Mouse (Mus musculus) embryo, embryonic 11.5 days (tissue): ENCODE data around the gene 1700092M07Rik.

Experiments
- DNase-seq: peaks from one replicate; pipeline ENCODE4 v3.0.0-alpha.2; 2012; ENCODE audit warnings: low read depth, low spot score

Gene 1700092M07Rik

GRCm38 (mm10) chr19:8740603-8741002 lies at the start of gene 1700092M07Rik:
Gene 1700092M07Rik (plus strand): TSS chr19:8740718.
- no peak for DNase-seq

- DNase-seq = no peak
Observed at GRCm38 (mm10) chr19:8691871-8692539, 48.5 kb upstream of the 1700092M07Rik start.

GRCm38 (mm10) chr19:8692740-8693139 lies 47.8 kb upstream of the 1700092M07Rik start:
- no peak for DNase-seq

- DNase-seq = no peak
Observed at GRCm38 (mm10) chr19:8695330-8695729, 45.2 kb upstream of the 1700092M07Rik start.

GRCm38 (mm10) chr19:8699652-8700051 lies 40.9 kb upstream of the 1700092M07Rik start:
- DNase-seq = no peak

GRCm38 (mm10) chr19:8702458-8702857 lies 38.1 kb upstream of the 1700092M07Rik start:
- DNase-seq = no peak

- no peak for DNase-seq
Observed at GRCm38 (mm10) chr19:8703571-8703970, 36.9 kb upstream of the 1700092M07Rik start.

GRCm38 (mm10) chr19:8705026-8705708 lies 35.4 kb upstream of the 1700092M07Rik start:
- no peak for DNase-seq

- no peak for DNase-seq
Observed at GRCm38 (mm10) chr19:8706132-8706667, 34.3 kb upstream of the 1700092M07Rik start.

GRCm38 (mm10) chr19:8706930-8707329 lies 33.6 kb upstream of the 1700092M07Rik start:
- no peak for DNase-seq

- no peak for DNase-seq
Observed at GRCm38 (mm10) chr19:8708954-8709353, 31.6 kb upstream of the 1700092M07Rik start.

- no peak for DNase-seq
Observed at GRCm38 (mm10) chr19:8710057-8710456, 30.5 kb upstream of the 1700092M07Rik start.

GRCm38 (mm10) chr19:8711506-8711905 lies 29.0 kb upstream of the 1700092M07Rik start:
- DNase-seq = no peak

GRCm38 (mm10) chr19:8711949-8712869 lies 28.3 kb upstream of the 1700092M07Rik start:
- DNase-seq = no peak

- DNase-seq = peak; percentile 72
Observed at GRCm38 (mm10) chr19:8712870-8713305, 27.6 kb upstream of the 1700092M07Rik start.

GRCm38 (mm10) chr19:8713306-8713996 lies 27.1 kb upstream of the 1700092M07Rik start:
- DNase-seq = peak; percentile 85

- DNase-seq = no peak
Observed at GRCm38 (mm10) chr19:8713997-8714652, 26.4 kb upstream of the 1700092M07Rik start.

GRCm38 (mm10) chr19:8714653-8715481 lies 25.7 kb upstream of the 1700092M07Rik start:
- no peak for DNase-seq

GRCm38 (mm10) chr19:8715868-8716766 lies 24.4 kb upstream of the 1700092M07Rik start:
- DNase-seq = no peak
